Mouse (Mus musculus): ENCODE data around the gene Calhm1. TPM values are rescaled to one million over a fixed set of nuclear protein-coding genes. Genes with fewer than 3 reads are reported as not detected.

The Calhm1 gene
- polyA plus RNA-seq, 1 experiment = not detected

GRCm38 (mm10) chr19:47168793-47169412 lies 24.8 kb upstream of the Calhm1 start:
- Histone ChIP-seq H3K4me1 (ENCODE audit: control insufficient read depth, insufficient read depth, insufficient read length) (no peaks in the 10 kb centered on the region), H3K36me3 (ENCODE audit: control insufficient read depth, insufficient read depth, low read length) (no peaks in the 10 kb centered on the region), H3K27me3 (ENCODE audit: control insufficient read depth, insufficient read depth, low read length) (no peaks in the 10 kb centered on the region), H3K4me3 (ENCODE audit: extremely low read depth, insufficient read depth, insufficient read length) (no peak overlapping the region), H3K27ac (ENCODE audit: insufficient read depth, low read length) (no peak overlapping the region)
- DNase-seq (ENCODE audit: low read depth in 1 of 2, low spot score in 2 of 2) = peak; percentile 55 to 84
- 18% methylated on average over 11 of the region's 11 CpGs for WGBS
- TF ChIP-seq POLR2A (IDR thresholded peaks at IDR 0.05; ENCODE audit: low read depth, low read length) = no peak
- TF ChIP-seq CTCF (IDR thresholded peaks at IDR 0.05; ENCODE audit: extremely low read depth, insufficient read depth, insufficient read length, insufficient replicate concordance) = peak; percentile 72; the same call in 1 of the 2 replicates

GRCm38 (mm10) chr19:47168223-47168622 lies 24.2 kb upstream of the Calhm1 start:
- TF ChIP-seq POLR2A (IDR thresholded peaks at IDR 0.05; ENCODE audit: low read depth, low read length) = no peak
- TF ChIP-seq CTCF (IDR thresholded peaks at IDR 0.05; ENCODE audit: extremely low read depth, insufficient read depth, insufficient read length, insufficient replicate concordance) = peak; percentile 46; the same call in 1 of the 2 replicates
- DNase-seq (ENCODE audit: low read depth in 1 of 2, low spot score in 2 of 2) = peak in 1 of 2 experiments; percentile 41
- Histone ChIP-seq H3K36me3 (ENCODE audit: control insufficient read depth, insufficient read depth, low read length) (no peaks in the 10 kb centered on the region), H3K4me3 (ENCODE audit: extremely low read depth, insufficient read depth, insufficient read length) (peak overlapping the region; percentile 22; the same call in 1 of the 2 replicates), H3K27ac (ENCODE audit: insufficient read depth, low read length) (no peak overlapping the region), H3K27me3 (ENCODE audit: control insufficient read depth, insufficient read depth, low read length) (no peaks in the 10 kb centered on the region), H3K4me1 (ENCODE audit: control insufficient read depth, insufficient read depth, insufficient read length) (no peaks in the 10 kb centered on the region)
- WGBS = 11% methylated on average over 13 of the region's 13 CpGs

- Histone ChIP-seq H3K4me1 (ENCODE audit: control insufficient read depth, insufficient read depth, insufficient read length) (no peaks in the 10 kb centered on the region), H3K4me3 (ENCODE audit: extremely low read depth, insufficient read depth, insufficient read length) (no peak overlapping the region), H3K27me3 (ENCODE audit: control insufficient read depth, insufficient read depth, low read length) (no peaks in the 10 kb centered on the region), H3K36me3 (ENCODE audit: control insufficient read depth, insufficient read depth, low read length) (no peaks in the 10 kb centered on the region), H3K27ac (ENCODE audit: insufficient read depth, low read length) (no peak overlapping the region)
- TF ChIP-seq POLR2A (IDR thresholded peaks at IDR 0.05; ENCODE audit: low read depth, low read length) (no peak), CTCF (IDR thresholded peaks at IDR 0.05; ENCODE audit: extremely low read depth, insufficient read depth, insufficient read length, insufficient replicate concordance) (no peak)
- 62% methylated on average over 7 of the region's 7 CpGs for WGBS
- no peak for DNase-seq (ENCODE audit: low read depth in 1 of 2, low spot score in 2 of 2)
These were observed 23.7 kb upstream of the Calhm1 start for GRCm38 (mm10) chr19:47167617-47168214.

- WGBS = 81% methylated on average over 3 of the region's 3 CpGs
- TF ChIP-seq CTCF (IDR thresholded peaks at IDR 0.05; ENCODE audit: extremely low read depth, insufficient read depth, insufficient read length, insufficient replicate concordance) (no peak), POLR2A (IDR thresholded peaks at IDR 0.05; ENCODE audit: low read depth, low read length) (no peak)
- H3K27me3 ChIP-seq (ENCODE audit: control insufficient read depth, insufficient read depth, low read length) = no peaks in the 10 kb centered on the region
- no peaks in the 10 kb centered on the region for H3K36me3 ChIP-seq (ENCODE audit: control insufficient read depth, insufficient read depth, low read length)
- DNase-seq (ENCODE audit: low read depth in 1 of 2, low spot score in 2 of 2) = no peak
- no peak overlapping the region for H3K4me3 ChIP-seq (ENCODE audit: extremely low read depth, insufficient read depth, insufficient read length)
- no peaks in the 10 kb centered on the region for H3K4me1 ChIP-seq (ENCODE audit: control insufficient read depth, insufficient read depth, insufficient read length)
- H3K27ac ChIP-seq (ENCODE audit: insufficient read depth, low read length) = no peak overlapping the region
These were observed 22.7 kb upstream of the Calhm1 start for GRCm38 (mm10) chr19:47166758-47167157.

GRCm38 (mm10) chr19:47163176-47163744 lies 19.2 kb upstream of the Calhm1 start:
- Histone ChIP-seq H3K36me3 (ENCODE audit: control insufficient read depth, insufficient read depth, low read length) (no peaks in the 10 kb centered on the region), H3K4me1 (ENCODE audit: control insufficient read depth, insufficient read depth, insufficient read length) (no peaks in the 10 kb centered on the region), H3K4me3 (ENCODE audit: extremely low read depth, insufficient read depth, insufficient read length) (no peak overlapping the region), H3K27ac (ENCODE audit: insufficient read depth, low read length) (no peak overlapping the region), H3K27me3 (ENCODE audit: control insufficient read depth, insufficient read depth, low read length) (no peaks in the 10 kb centered on the region)
- no peak for DNase-seq (ENCODE audit: low read depth in 1 of 2, low spot score in 2 of 2)
- TF ChIP-seq POLR2A (IDR thresholded peaks at IDR 0.05; ENCODE audit: low read depth, low read length) (no peak), CTCF (IDR thresholded peaks at IDR 0.05; ENCODE audit: extremely low read depth, insufficient read depth, insufficient read length, insufficient replicate concordance) (no peak)
- WGBS = 92% methylated on average over 6 of the region's 6 CpGs

GRCm38 (mm10) chr19:47161669-47162068 lies 17.6 kb upstream of the Calhm1 start:
- Histone ChIP-seq H3K4me3 (ENCODE audit: extremely low read depth, insufficient read depth, insufficient read length) (no peak overlapping the region), H3K27ac (ENCODE audit: insufficient read depth, low read length) (no peak overlapping the region), H3K36me3 (ENCODE audit: control insufficient read depth, insufficient read depth, low read length) (no peaks in the 10 kb centered on the region), H3K4me1 (ENCODE audit: control insufficient read depth, insufficient read depth, insufficient read length) (no peaks in the 10 kb centered on the region), H3K27me3 (ENCODE audit: control insufficient read depth, insufficient read depth, low read length) (no peaks in the 10 kb centered on the region)
- 61% methylated on average over 4 of the region's 4 CpGs for WGBS
- no peak for TF ChIP-seq CTCF (IDR thresholded peaks at IDR 0.05; ENCODE audit: extremely low read depth, insufficient read depth, insufficient read length, insufficient replicate concordance)
- TF ChIP-seq POLR2A (IDR thresholded peaks at IDR 0.05; ENCODE audit: low read depth, low read length) = no peak
- no peak for DNase-seq (ENCODE audit: low read depth in 1 of 2, low spot score in 2 of 2)

- TF ChIP-seq CTCF (IDR thresholded peaks at IDR 0.05; ENCODE audit: extremely low read depth, insufficient read depth, insufficient read length, insufficient replicate concordance) = no peak
- no peak for TF ChIP-seq POLR2A (IDR thresholded peaks at IDR 0.05; ENCODE audit: low read depth, low read length)
- no peaks in the 10 kb centered on the region for H3K27me3 ChIP-seq (ENCODE audit: control insufficient read depth, insufficient read depth, low read length)
- H3K4me1 ChIP-seq (ENCODE audit: control insufficient read depth, insufficient read depth, insufficient read length) = no peaks in the 10 kb centered on the region
- H3K27ac ChIP-seq (ENCODE audit: insufficient read depth, low read length) = no peak within 1 kb of the TSS
- H3K36me3 ChIP-seq (ENCODE audit: control insufficient read depth, insufficient read depth, low read length) = no peaks in the 10 kb centered on the region
- H3K4me3 ChIP-seq (ENCODE audit: extremely low read depth, insufficient read depth, insufficient read length) = no peak within 1 kb of the TSS
- DNase-seq (ENCODE audit: low read depth in 1 of 2, low spot score in 2 of 2) = no peak
- WGBS = 83% methylated on average over 11 of the region's 11 CpGs
These were observed 13.6 kb upstream of the Calhm1 start, which contains the start of gene Calhm3 for GRCm38 (mm10) chr19:47157664-47158063. Gene Calhm3, minus strand, starts transcription at chr19:47157764.

Measured in spleen, adult 2 months (tissue).